Mouse (Mus musculus) telencephalon, adult 2 months (tissue): ENCODE results near the gene Tnfrsf13c.

ENCODE experiments used
- DNase-seq: peaks from one replicate; pipeline ENCODE4 v3.0.0-alpha.2; 2011; ENCODE audit warnings: low read depth, low spot score

Gene Tnfrsf13c

DNA sequence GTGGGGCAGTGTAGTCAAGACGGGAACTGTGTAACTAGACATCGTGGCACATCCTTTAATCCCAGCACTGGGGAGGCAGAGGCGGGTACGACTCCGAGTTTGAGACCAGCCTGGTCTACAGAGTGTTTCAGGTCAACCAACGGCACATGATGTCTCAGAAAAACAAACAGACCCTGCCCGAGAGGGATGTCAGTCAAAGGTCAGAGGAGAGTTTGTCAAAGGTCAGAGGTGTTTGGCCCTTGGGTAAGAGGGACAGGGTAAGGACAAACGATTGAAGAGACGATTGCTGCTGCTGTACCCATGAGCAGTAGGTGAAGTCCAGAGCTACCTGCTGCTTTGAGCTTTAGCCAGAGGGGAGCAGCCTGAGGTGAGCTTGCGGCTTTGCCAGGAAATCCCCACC, 40.6 kb downstream of the Tnfrsf13c start:
- DNase-seq, result no peak

- DNase-seq, result no peak
Observed at GRCm38 (mm10) chr15:82182311-82182710, 41.9 kb downstream of the Tnfrsf13c start.

GRCm38 (mm10) chr15:82181131-82181530, 43.0 kb downstream of the Tnfrsf13c start:
- DNase-seq, result no peak

DNA sequence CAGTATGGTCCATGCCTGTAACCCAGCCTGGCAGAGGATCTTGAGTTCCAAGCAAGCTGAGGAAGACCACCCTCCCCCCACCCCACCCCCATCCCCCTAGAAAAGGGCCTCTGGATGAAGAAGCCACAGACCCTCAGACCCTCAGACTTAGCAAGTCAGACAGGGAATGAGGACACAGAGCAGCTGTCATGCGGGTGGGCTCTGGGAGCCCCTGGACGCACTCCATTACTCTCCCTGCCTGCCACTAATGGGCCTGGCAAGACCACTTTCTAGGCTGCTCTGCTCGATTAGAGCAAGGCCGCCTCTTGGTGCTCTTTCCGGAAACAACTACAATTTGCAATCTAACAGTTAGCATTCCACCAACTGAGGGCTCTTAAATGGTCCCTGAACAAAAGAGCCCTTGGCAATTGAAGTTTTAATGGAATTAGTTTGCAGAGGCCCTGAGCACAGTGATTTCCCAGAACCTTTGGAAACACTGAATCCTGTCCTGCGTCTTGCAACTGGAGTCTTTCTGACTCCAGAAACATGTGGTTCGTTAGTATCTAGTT, 46.4 kb downstream of the Tnfrsf13c start:
- DNase-seq, result no peak

GRCm38 (mm10) chr15:82175091-82175490, 49.1 kb downstream of the Tnfrsf13c start:
- no peak for DNase-seq

GRCm38 (mm10) chr15:82172648-82173047, 51.5 kb downstream of the Tnfrsf13c start:
- no peak for DNase-seq
